Mouse (Mus musculus) cerebellum, postnatal 36 days (tissue): Measurements from ENCODE around the gene Methig1.
"Not testable (repeated sequence)": the region's sequence is repeated elsewhere in the genome, so short reads cannot be mapped to it uniquely, and the experiment has no call there.

Source experiments
- DNase-seq, 2 experiments: peaks; one replicate each; pipeline ENCODE4 v3.0.0; 2021 to 2022; ENCODE audit warnings: mixed read lengths in 2 of 2

Gene Methig1

DNA sequence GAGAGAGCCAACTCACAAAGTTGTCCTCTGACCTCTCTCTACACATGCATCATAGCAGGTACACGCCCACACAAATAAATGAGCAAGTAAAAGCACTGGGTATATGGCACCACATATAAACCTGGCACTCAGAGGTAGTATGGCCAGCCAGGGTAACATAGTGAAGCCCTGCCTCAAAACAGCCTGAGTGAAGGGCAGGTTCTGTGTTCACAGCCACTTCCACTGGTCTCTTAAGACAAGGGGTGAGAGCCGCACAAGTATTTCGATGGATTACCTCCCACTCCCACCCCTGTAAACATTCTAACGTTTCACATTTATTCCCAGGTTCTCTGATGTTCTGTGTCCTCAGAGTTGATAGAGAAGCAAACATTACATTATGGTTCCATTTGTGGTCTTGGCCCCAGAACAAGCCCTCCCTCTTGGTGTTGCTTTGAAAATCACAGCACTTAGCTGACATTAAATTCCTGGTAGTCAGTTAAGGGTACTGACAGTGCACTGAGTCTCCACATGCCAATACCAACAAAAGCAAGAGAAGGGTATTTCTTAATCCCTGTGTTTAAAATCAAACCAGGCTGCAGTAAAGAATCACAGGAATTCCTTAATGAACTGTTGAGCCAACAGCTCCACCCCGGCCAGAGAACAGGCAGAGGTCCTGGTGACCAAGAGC, 11.5 kb upstream of the Methig1 start:
- not testable (repeated sequence) for DNase-seq

DNA sequence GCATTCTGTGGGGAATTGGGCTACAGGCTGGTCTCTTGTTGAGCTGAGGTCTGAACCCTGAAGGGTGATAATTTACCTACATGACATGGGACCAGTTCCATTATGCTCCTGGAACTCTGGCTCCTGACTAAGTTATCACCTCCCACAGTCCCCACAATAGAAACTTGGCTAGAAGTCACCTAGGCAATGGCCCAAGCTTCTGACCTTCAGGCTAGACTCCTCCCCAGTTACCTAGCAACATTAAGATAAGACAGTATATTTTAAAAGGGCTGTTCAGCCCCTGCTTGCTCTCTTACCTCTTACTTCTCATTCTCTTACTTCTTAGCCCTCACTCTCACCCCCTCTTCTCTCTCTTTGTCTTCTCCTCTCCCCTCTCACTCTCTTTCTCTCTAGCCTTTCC, 7.5 kb upstream of the Methig1 start:
- no peak for DNase-seq

DNA sequence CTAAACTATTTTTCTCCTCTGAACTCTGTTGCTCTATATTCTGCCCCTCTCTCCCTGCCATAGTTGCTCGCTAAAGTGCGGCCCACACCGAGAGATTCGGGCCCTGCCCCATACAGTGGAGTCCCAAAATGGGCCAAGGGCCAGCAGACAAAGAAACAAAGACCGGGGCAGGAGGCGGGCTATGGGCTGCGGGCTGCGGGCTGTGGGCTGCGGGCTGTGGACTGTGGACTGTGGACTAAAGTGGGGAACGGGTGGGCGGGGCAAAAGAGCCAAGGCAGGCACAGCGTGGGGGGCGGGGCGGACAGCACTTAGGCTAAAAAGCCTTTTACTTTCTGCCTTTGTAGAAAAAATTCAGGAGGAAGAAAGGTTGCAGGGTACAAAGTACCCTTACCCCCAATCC, 6.2 kb upstream of the Methig1 start:
- no peak for DNase-seq

DNA sequence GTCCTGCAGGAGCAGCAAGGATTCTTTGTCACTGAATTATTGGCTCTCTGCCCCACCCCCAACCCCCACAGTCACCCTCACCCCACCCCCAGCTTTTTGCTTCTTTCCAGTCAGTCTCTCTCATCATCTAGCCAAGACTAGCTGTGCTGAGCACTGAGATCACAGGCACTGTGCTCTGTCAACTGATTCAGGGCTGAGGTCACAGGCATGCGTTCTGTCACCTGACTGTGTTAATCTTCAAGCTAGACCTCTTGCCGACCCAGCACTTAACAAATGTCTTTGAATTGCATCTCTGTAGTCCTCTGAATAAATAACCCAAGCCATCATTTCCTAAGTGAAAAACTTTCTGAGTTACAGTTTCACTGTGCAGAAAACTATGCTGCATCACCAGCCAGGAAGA, 3.5 kb upstream of the Methig1 start:
- DNase-seq = no peak

DNA sequence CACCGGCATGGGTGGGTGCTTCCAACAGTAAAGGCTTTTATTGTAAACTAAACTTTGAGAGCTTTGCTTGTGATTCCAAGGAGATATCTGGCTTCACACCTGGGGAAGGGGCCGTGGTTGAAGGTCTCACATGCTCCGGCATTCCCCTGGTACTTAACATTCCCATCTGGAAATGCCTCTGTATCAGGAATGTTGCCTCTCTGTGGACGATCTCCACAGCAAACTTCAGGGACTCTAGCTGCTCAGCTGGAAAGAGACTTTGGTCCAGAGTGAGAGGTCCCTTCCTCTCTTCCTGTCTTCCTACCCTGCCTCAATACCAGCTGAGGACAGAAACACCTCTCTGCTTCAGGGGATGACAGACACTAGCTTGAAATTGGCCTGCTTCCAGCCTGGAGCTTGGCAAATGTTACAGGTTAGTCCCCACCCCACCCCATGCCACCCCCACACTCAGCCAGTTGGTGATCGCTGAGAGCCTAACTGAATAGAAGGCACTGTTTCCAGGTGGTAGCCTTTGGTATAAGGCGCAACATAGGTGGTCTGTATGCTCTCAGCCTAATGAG, 1.4 kb upstream of the Methig1 start:
- DNase-seq = no peak

DNA sequence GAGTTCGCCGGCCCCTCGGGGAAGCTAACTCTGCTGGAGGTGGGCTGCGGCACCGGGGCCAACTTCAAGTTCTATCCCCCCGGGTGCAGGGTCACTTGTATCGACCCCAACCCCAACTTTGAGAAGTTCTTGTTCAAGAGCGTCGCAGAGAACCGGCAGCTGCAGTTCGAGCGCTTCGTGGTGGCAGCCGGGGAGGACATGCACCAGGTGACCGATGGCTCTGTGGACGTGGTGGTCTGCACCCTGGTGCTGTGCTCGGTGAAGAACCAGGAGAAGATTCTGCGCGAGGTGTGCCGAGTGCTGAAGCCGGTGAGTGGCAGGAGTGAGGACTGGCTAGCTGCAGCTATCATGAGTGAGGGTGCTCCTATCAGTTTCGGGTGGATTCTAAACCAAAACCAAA, 450 bp downstream of the Methig1 start:
- DNase-seq = not testable (repeated sequence)

DNA sequence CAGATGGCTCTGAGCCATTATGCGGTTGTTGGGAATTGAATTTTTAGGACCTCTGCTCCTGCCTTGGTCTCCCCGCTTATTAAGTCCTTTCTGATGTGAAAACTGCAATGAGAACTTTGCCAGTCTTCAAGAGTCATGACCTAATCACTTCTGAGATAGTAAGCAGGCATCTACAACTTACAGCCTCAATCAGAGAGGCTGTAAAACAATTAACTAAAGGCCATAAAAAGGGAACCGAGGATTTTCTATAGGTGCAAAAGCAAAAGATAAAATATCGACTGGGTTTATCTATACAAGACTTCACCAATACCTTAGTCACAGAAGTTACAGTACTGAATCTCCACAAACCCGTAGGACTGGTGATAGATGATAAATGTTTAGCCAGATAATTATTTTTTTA, 2.9 kb downstream of the Methig1 start:
- no peak for DNase-seq

DNA sequence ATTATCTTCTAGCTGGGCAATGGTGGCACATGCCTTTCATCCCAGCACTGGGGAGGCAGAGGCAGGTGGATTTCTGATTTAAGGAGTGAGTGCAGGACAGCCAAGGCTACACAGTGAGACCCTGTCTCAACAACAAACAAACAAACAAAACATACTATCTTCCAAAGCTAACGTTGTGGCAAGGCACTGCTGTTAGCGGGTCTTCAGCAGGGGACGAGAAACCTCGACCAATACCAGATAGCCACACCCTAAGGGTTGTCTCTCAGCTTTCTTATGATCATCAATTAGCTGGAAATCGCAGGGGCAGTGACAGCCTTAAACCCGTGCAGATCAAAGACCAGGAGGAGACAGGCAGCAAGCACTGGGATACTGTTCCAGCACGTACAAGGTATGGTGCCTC, 11.3 kb downstream of the Methig1 start, which contains the start of gene Higd1c:
TSS of gene Higd1c (plus strand) at position 301 of the 400 bp plus-strand sequence.
- DNase-seq = no peak

DNA sequence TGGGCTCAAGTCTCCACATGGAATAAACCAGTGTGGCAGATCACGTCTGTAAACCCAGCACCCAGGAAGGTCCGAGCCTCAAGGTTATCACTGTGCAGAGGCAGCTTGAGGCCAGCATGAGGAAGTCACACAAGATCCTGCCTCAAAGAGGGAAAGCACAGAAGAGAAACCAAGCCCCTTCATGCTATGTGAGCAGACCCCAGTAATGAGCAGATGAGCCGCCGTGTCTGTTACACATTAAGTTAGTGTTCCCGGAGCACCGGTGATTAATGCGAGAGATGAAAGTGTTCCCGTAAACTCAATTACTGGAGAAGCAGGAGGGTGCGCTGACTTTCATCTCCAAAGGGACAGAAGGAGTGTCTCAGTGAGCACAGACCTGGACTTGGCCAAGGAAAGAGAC, 13.0 kb downstream of the Methig1 start:
- DNase-seq = not testable (repeated sequence)

DNA sequence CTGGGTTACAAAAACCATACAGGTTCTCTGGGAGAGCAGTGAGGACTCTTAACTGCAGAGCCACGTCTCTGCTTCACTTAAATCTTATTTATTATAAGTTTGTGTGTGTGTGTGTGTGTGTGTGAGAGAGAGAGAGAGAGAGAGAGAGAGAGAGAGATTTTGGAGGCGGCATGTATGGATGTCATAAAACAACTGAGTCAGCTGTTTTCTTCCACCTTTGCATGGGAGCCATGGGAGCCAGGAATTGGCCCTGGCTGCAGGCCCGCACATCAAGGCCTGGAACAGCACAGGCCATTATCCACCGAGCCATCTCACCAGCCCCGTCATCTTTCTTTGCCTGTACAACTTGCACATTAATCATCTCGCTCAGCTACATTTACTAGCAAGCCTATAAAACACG, 14.2 kb downstream of the Methig1 start:
- DNase-seq = no peak

DNA sequence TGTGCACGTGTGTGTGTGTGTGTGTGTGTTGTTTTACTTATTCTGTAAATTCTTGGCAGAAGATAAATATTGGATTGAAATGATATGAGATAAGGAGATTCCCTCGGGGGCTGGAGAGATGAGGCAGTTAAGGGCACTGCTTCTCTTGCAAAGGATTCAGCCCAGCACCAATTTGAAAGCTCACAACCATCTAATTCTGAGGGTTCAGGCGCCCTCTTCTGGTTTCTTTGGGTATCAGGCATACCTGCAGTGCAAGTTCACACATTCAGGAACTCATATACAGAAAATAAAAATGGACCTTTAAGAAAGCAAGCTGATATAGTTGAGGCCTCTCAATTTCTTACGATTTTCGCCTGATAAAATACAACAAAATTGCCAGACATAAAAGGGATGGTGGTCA, 22.1 kb downstream of the Methig1 start:
- DNase-seq = peak; percentile 50 to 71

DNA sequence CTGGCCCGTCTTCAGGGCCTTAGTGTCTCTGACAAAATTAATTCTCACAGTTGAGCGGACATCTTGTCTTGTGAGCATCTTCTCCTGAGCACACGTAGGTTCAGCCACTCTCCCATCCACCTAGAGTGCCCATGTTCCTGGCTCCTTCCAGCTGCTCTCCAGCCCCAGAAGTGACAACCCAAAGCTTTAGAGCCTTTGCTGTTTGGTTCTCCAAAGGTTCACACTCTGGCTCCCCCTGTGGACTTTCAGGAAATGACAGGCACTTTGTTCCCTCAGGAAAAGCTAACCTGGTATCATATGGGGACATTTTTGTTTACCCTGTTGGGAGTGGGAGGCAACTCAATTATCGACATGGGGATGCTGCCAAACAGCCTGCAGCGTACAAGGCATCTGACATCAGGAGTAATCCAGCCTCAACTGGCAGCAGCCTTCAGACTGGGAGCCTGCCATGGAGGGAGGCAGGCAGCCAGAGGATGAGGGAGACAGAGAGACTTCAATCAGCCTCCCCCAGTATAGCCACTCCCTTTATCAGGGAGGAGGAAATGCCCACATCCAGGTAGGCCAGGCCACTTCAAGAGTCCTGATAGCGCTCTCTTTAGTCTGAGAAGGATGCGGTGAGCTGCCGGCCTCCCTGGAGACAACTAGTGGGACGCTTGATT, 25.0 kb downstream of the Methig1 start:
- DNase-seq = peak in 1 of 2 experiments; percentile 10

DNA sequence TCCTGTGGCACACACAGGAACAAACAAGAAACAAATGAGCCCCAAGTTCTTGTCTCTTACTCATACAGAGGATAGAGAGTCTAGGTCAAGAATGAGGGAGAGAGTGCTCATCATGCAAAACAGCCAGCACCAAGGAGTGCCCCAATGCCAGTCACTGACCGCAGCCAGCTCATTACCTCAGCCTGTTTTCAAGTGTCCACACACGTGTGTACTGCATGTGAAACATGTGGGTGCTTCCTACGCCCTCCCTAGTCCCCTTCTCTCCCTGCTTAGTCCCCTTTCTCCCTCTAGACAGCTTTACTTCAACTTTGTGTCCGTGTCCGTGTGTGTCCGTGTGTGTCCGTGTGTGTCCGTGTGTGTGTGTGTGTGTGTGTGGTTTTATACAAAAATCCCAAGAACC, 26.7 kb downstream of the Methig1 start:
- DNase-seq = no peak

DNA sequence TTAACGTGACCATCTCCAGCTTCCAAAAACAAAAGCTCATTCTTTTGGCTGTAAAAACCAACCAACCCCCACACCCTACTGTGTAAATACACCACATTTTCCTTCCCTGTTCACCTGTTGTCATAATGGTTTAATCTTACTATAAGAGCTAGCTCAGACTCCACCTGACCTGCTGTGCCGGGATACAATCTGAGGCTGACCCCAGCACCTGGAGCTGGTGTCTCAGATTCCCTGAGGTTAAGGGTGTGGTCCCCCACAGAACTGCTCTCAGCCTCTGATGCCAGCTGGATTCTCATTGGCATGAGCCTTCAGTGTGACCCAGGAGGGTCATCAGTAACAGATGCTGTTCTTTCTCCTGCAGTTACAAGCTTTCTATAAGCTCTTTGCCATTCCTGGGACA, 27.2 kb downstream of the Methig1 start:
- DNase-seq = no peak

DNA sequence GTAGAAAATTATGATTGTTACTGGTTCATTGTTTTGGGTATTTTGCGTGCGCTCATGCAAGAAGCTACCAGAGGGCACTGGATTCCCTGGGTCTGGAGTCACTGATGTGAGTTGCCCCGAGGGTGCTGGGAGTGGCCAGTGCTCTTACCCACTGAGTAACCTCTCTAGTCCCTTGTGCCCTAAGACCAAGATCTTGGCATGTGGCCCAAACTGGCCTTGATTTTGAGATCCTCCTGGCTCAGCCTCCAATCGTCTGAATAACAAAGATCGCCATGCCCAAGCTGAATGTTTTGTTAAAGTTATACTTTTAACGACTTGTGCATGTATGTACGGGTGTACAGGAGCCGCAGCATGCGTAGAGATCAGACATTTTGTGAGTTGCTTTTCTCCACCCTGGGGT, 32.8 kb downstream of the Methig1 start:
- DNase-seq = no peak

DNA sequence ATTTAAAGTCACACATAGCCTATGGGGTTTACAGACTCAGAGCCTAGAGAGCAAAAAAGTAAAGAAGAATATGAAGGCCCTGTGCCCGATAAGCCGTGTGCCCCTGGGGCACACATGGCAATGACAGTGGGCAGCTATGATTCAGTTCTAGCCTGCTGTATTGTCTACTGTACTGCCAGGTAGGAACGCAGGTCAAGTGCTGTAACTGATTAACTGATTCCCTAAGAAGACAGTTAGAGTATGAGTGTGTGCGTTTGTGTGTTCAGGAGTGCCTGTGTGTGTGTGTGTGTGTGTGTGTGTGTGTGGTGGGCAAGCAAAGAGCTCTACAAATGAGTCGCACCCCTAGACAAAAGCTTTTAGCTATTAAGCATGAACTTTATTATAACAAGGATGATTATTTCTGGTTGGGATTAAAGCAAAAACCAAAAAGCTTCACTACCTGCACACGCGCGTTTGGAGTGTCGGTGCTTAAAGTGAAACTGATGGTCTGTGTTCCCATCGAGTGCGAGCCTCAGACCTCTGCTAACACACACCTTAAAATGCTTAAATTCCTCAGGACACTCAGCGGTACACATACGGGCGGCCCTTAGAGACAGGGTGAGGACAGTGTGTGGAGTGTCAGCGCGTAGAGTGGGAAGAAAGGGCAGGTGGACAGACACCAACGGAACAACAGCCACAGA, 34.7 kb downstream of the Methig1 start:
- DNase-seq = no peak

DNA sequence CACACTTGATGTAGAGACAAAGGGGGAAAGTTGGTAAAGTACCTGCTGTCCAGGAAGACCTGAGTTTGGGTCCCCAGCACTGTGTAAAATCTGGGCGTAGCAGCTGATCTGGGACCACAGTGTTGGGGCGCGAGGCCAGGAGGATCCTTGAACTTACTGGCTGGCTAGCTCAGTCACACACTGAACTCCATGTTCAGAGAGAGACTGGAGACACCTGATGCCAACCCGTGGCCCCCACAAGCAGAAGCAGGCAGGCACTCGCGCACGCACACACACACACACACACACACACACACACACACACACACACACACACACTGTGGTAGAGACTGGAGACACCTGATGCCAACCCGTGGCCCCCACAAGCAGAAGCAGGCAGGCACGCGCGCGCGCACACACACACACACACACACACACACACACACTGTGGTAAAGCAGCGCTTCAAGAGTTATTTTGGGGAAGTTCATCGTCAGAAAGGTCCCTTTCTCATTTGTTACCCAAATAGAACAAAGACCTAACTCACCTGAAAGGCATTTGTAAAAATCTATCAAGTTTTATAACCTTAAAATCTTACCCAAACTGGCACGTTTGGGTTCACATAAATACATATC, 35.4 kb downstream of the Methig1 start:
- DNase-seq = no peak

DNA sequence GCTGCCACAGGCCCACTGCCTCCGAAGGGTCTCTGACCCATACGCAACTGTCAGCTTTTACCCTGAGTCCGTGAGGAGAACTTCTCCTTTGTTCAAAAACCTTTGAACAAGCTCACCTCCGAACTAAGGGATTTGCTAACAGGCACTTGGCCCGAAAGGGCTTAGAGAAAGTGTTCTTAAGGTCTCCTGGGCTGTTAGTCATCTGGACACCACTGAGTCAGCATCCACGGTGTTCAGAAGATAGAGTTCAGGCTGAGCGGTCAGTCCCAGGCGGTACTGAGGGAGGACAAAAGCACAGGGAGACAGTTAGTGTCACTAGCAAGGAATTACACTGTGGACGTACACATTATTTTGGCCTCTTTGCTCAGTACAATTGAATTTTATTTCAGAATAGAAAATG, 35.9 kb downstream of the Methig1 start:
- DNase-seq = no peak

DNA sequence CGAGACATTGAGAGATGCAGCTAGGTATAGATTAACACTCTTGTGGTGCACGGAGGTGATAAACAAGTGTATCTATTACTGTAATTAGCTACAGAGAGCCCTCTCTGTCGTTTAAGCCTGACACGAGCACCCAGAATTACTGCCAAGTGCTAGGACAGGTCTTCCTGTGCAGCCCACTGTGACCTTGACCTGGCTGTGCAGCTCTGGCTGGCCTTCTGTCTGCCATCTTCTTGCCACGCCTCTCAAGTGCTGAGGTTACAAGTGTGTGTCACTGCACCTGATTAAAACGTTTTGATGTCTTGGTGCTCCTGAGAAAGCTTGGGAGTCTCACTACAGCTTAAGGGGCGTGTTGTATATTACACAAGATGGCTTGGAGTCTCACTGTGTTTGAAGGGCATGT, 38.1 kb downstream of the Methig1 start:
- no peak for DNase-seq

DNA sequence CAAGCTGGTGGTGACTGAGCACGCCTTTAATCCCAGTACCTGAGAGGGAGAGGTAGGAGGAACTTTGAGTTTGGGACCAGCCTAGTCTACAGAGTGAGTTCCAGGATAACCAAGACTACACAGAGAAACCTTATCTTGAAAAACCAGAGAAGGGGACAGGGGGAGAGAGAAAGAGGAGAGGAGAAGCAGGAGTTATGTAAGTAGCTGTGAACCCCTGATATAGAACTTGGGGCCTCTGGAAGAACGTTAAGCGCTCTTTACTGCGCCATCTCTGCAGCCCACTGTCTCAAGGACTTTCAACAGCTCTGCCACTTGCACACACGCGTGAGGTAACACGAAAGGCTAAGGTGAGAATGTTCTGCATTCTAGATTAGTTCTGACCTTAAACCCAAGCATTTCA, 38.6 kb downstream of the Methig1 start:
- DNase-seq = no peak

DNA sequence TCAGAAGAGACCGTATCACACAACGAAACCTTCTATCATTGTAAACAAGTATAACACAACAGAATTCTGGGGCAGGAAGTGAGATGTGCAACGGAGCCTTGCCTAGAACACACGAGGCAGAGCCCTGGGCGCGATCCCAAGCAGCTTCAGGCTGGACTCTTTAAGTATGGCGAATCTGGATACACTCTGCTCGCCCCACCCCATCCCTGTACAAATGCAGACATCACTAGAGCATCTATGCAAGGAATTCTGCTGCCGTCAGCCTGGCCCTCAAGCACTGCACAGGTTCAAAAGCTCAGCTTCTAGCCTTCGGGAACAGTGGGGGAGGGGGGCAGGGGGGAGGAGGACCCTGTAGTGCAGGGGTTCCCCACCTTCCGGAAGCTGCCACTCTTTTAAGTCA, 40.1 kb downstream of the Methig1 start:
- no peak for DNase-seq

DNA sequence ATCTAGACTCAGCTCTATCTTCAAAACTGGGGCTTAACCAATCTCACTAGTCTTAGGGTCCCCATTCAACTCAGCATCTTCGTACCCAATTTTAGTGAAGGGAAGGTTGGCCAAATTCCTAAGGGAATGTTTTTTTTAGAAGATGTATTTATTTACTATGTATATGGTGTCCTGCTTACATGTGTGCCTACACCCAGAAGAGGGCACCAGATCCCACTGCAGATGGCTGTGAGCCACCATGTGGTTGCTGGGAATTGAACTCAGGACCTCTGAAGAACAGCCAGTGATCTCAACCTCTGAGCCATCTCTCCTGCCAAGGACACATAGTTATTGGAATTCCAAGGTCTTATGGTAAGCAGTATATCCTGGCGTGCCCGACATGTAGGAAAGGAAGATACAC, 42.6 kb downstream of the Methig1 start:
- no peak for DNase-seq

DNA sequence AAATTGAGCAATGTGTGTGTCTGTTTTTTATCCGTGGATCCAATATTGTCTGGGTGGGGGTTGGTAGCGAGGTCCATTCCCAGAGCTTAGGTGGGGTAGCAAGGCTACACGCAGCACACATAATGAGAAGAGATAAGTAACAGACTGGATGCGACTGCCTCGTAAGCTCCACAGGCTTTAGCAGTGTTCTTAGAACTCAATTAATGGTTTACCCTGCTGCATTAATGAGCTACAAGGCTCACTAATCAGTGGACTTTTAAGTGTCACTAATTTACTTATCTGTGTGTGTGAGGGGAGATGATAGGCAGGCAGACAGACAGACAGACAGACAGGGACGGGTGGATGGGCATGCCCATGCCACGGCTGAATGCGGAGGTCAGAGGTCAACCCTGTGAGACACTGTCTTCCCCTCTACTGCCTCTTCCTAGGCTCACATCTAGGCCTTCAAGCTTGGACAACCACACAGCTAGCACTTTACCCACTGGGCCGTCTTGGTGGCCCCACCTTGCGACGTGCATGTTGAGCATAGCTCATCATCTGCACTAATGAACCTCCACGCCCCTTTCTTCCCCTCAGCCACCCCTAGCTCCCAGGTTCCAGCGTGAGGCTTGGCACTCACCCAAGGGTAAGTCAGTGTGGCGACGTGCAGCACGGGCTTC, 47.8 kb downstream of the Methig1 start:
- DNase-seq = no peak
